ENCODE assay signal across 7 mouse cellular contexts in the genomic region with DNA sequence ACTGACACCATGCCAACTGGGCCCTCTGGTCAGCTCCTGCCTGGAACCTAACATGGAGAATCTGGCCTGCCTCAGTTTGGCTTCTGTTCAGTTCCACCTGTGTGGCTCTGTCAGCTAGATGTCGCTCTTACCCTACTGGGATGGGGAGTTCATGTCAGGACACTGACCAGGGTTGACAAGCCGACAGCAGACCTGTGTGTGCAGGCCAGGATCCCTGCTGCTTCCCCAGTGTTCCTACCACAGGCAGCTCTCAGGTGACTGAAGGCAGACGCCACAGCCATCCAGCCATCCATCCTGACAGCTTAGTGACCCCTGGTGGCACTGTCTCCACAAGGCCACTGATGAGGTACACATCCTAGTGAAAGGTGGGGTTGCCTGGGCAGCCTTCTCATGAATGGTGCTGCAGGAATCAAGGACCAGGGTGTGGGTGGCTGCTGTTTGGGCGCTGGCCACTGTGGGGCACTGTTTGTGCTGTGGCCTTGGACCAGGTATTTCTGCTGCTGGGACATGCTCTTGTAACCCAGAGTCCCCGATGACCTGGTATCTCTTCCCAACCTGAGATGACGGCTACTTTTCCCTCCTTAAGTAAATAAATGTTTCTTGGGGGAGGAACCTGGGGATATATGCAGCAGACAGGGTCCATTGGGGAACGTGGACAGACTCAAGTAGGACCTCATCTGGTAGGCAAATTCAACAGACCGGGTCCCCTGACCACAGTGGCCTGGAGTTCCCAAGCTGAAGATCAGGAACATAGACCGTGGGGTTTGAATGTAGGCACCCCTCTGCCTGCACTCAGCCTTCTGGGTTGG. TPM values are rescaled to one million over a fixed set of nuclear protein-coding genes. Genes with fewer than 3 reads are reported as not detected.
A peak's percentile ranks its signal among the peaks of the same experiment; 100 is the strongest.
DNase-seq lines count a peak whose midpoint lies in the region; ATAC-seq lines count a peak whose summit lies in the region.

No protein-coding gene starts in this region.

- peak; percentile 46 for ATAC-seq in forebrain, embryonic 16.5 days
- peak; percentile 74 to 85 for ATAC-seq in hematopoietic stem cell, adult 5-6 weeks (replicated peaks in 1 of 2; ENCODE audit: insufficient read depth in 1 of 2, low FRiP score in 2 of 2, low TSS enrichment in 1 of 2, low read depth in 1 of 2, poor library complexity in 2 of 2, severe bottlenecking in 2 of 2)
- peak; percentile 90 for ATAC-seq in megakaryocyte progenitor cell, adult 5-6 weeks (replicated peaks; ENCODE audit: poor library complexity)

- peak; percentile 78 for DNase-seq in Muller cell, postnatal 12 days (ENCODE audit: inconsistent ontology term)
- peak; percentile 89 for DNase-seq in cerebellum, adult 11 months
- peak; percentile 57 to 59 for DNase-seq in layer of hippocampus, postnatal 14 days (ENCODE audit: low spot score in 2 of 2)
- DNase-seq in spleen, adult 18-20 months: peak; percentile 48 to 72

- 26% methylated on average over 9 of the region's 9 CpGs for WGBS in forebrain, embryonic 16.5 days

- no peaks in the 10 kb centered on the region for H3K9me3 ChIP-seq in forebrain, embryonic 16.5 days (ENCODE audit: control insufficient read depth, low read length)

- H3K4me3 ChIP-seq in forebrain, embryonic 16.5 days (replicated peaks; ENCODE audit: low read length): no peak overlapping the region

- H3K27me3 ChIP-seq in forebrain, embryonic 16.5 days (replicated peaks; ENCODE audit: control insufficient read depth, insufficient read depth, low read length): no peaks in the 10 kb centered on the region

- H3K4me1 ChIP-seq in forebrain, embryonic 16.5 days (replicated peaks; ENCODE audit: control insufficient read depth, insufficient read depth, low read length): no peaks in the 10 kb centered on the region

- H3K9ac ChIP-seq in forebrain, embryonic 16.5 days (replicated peaks; ENCODE audit: low read depth, low read length): no peak overlapping the region

- H3K36me3 ChIP-seq in forebrain, embryonic 16.5 days (ENCODE audit: control insufficient read depth, insufficient read depth): 0 out of 2 replicates have a peak, but pooled peaks cover 9% of the 10 kb centered on the region

- no peak overlapping the region for H3K4me2 ChIP-seq in forebrain, embryonic 16.5 days (ENCODE audit: low read length)

- no peak overlapping the region for H3K27ac ChIP-seq in forebrain, embryonic 16.5 days (ENCODE audit: low read length)

RNA-seq across cellular contexts. Expression of gene Creld2, which starts 8.7 kb away (rescaled TPM):
- 57.3 and 60.4 TPM in 2 replicates for polyA plus RNA-seq in forebrain, embryonic 16.5 days (2015; fragmentation: Nextera tagmentation; extraction: Ambion mirVana)
- 53.3 and 53.6 TPM in 2 replicates for total RNA-seq in hematopoietic stem cell, adult 5-6 weeks (2017)
- total RNA-seq in layer of hippocampus, postnatal 14 days (2021): 10 to 100 TPM; 17.3 to 26.1 TPM
- total RNA-seq in megakaryocyte progenitor cell, adult 5-6 weeks (2015): 65.2 and 68.1 TPM in 2 replicates
- 117 and 124 TPM in 2 replicates for total RNA-seq in megakaryocyte progenitor cell, adult 5-6 weeks (2017)

RNA-seq across cellular contexts. Expression of gene Alg12, which starts 9.1 kb away (rescaled TPM):
- polyA plus RNA-seq in forebrain, embryonic 16.5 days (2015; fragmentation: Nextera tagmentation; extraction: Ambion mirVana): 6.6 and 8.8 TPM in 2 replicates
- 4.6 and 7.1 TPM in 2 replicates for total RNA-seq in hematopoietic stem cell, adult 5-6 weeks (2017)
- 10 to 100 TPM in 1 of 2 experiments, 1 to 10 TPM in 1; 9.2 to 12.0 TPM for total RNA-seq in layer of hippocampus, postnatal 14 days (2021)
- total RNA-seq in megakaryocyte progenitor cell, adult 5-6 weeks (2015): 10.9 and 18.2 TPM in 2 replicates
- total RNA-seq in megakaryocyte progenitor cell, adult 5-6 weeks (2017): 7.9 and 10.3 TPM in 2 replicates

RNA-seq across cellular contexts. Expression of gene Pim3, which starts 33.8 kb away (rescaled TPM):
- polyA plus RNA-seq in forebrain, embryonic 16.5 days (2015; fragmentation: Nextera tagmentation; extraction: Ambion mirVana): 58.2 and 70.7 TPM in 2 replicates
- 11.9 and 18.3 TPM in 2 replicates for total RNA-seq in hematopoietic stem cell, adult 5-6 weeks (2017)
- 10 to 100 TPM; 40.8 to 48.4 TPM for total RNA-seq in layer of hippocampus, postnatal 14 days (2021)
- 11.0 and 18.0 TPM in 2 replicates for total RNA-seq in megakaryocyte progenitor cell, adult 5-6 weeks (2015)
- 11.1 and 14.3 TPM in 2 replicates for total RNA-seq in megakaryocyte progenitor cell, adult 5-6 weeks (2017)
